Mouse (Mus musculus): ENCODE measurements at regions not wholly inside any gene's neighbourhood (a gene's known extent, or its start where the extent isn't known, plus 50 kb on each side); places are given as distances from the start of the nearest gene placed in this dataset.

- DNase-seq (ENCODE audit: low spot score), result no peak
- WGBS, result 64% methylated on average over 2 of the region's 2 CpGs
- no peaks in the 10 kb centered on the region for H3K4me1 ChIP-seq (replicated peaks)
- no peaks in the 10 kb centered on the region for H3K9me3 ChIP-seq
- H3K27ac ChIP-seq, result no peak overlapping the region
- no peaks in the 10 kb centered on the region for H3K27me3 ChIP-seq (ENCODE audit: insufficient read depth, poor library complexity, severe bottlenecking)
- H3K4me3 ChIP-seq, result no peak overlapping the region
- H3K36me3 ChIP-seq, result no peaks in the 10 kb centered on the region
These were observed 1561.2 kb upstream of the Zeb2 start for GRCm38 (mm10) chr2:46678366-46678765.

- peak; percentile 53 for DNase-seq (ENCODE audit: low spot score)
These were observed 1552.5 kb upstream of the Zeb2 start for GRCm38 (mm10) chr2:46669517-46670291.

GRCm38 (mm10) chr2:46666990-46667337 lies 1549.8 kb upstream of the Zeb2 start:
- H3K9me3 ChIP-seq, result no peaks in the 10 kb centered on the region
- H3K27me3 ChIP-seq (ENCODE audit: insufficient read depth, poor library complexity, severe bottlenecking), result no peaks in the 10 kb centered on the region
- 22% methylated on average over 3 of the region's 3 CpGs for WGBS
- no peak for DNase-seq (ENCODE audit: low spot score)
- H3K27ac ChIP-seq, result peak overlapping the region; percentile 66
- no peak overlapping the region for H3K4me3 ChIP-seq
- no peaks in the 10 kb centered on the region for H3K36me3 ChIP-seq
- peaks cover 45% of the 10 kb centered on the region for H3K4me1 ChIP-seq (replicated peaks)

More at GRCm38 (mm10) chr2:46669517-46670291, 1552.5 kb upstream of the Zeb2 start:
- Histone ChIP-seq H3K4me3 (no peak overlapping the region), H3K27me3 (ENCODE audit: insufficient read depth, poor library complexity, severe bottlenecking) (no peaks in the 10 kb centered on the region), H3K36me3 (no peaks in the 10 kb centered on the region), H3K9me3 (no peaks in the 10 kb centered on the region), H3K4me1 (replicated peaks) (peaks cover 40% of the 10 kb centered on the region), H3K27ac (peak overlapping the region; percentile 42; the same call in 1 of the 2 replicates)
- WGBS, result 32% methylated on average over 13 of the region's 13 CpGs

GRCm38 (mm10) chr2:46666084-46666989 lies 1549.1 kb upstream of the Zeb2 start:
- DNase-seq (ENCODE audit: low spot score), result peak; percentile 24
- Histone ChIP-seq H3K4me1 (replicated peaks) (peaks cover 45% of the 10 kb centered on the region), H3K27me3 (ENCODE audit: insufficient read depth, poor library complexity, severe bottlenecking) (no peaks in the 10 kb centered on the region), H3K36me3 (no peaks in the 10 kb centered on the region), H3K9me3 (no peaks in the 10 kb centered on the region), H3K4me3 (no peak overlapping the region), H3K27ac (peak overlapping the region; percentile 66)
- 30% methylated on average over 10 of the region's 10 CpGs for WGBS

GRCm38 (mm10) chr2:46661876-46662275 lies 1544.7 kb upstream of the Zeb2 start:
- Histone ChIP-seq H3K4me3 (no peak overlapping the region), H3K27ac (no peak overlapping the region), H3K9me3 (no peaks in the 10 kb centered on the region), H3K36me3 (no peaks in the 10 kb centered on the region), H3K27me3 (ENCODE audit: insufficient read depth, poor library complexity, severe bottlenecking) (no peaks in the 10 kb centered on the region), H3K4me1 (replicated peaks) (peaks cover 25% of the 10 kb centered on the region)
- WGBS, result 87% methylated on average over 3 of the region's 3 CpGs
- no peak for DNase-seq (ENCODE audit: low spot score)

GRCm38 (mm10) chr2:46660577-46660976 lies 1543.4 kb upstream of the Zeb2 start:
- H3K9me3 ChIP-seq, result no peaks in the 10 kb centered on the region
- H3K36me3 ChIP-seq, result no peaks in the 10 kb centered on the region
- H3K27me3 ChIP-seq (ENCODE audit: insufficient read depth, poor library complexity, severe bottlenecking), result no peaks in the 10 kb centered on the region
- DNase-seq (ENCODE audit: low spot score), result no peak
- H3K4me3 ChIP-seq, result no peak overlapping the region
- H3K4me1 ChIP-seq (replicated peaks), result peaks cover 12% of the 10 kb centered on the region
- no peak overlapping the region for H3K27ac ChIP-seq
- WGBS, result 89% methylated on average over 3 of the region's 3 CpGs

- H3K27ac ChIP-seq, result no peak overlapping the region
- no peaks in the 10 kb centered on the region for H3K9me3 ChIP-seq
- H3K4me1 ChIP-seq (replicated peaks), result no peaks in the 10 kb centered on the region
- WGBS, result 75% methylated on average over 1 of the region's 1 CpGs
- no peaks in the 10 kb centered on the region for H3K36me3 ChIP-seq
- H3K4me3 ChIP-seq, result no peak overlapping the region
- no peaks in the 10 kb centered on the region for H3K27me3 ChIP-seq (ENCODE audit: insufficient read depth, poor library complexity, severe bottlenecking)
- no peak for DNase-seq (ENCODE audit: low spot score)
These were observed 1538.1 kb upstream of the Zeb2 start for GRCm38 (mm10) chr2:46655289-46655688.

GRCm38 (mm10) chr2:46652616-46653015 lies 1535.4 kb upstream of the Zeb2 start:
- Histone ChIP-seq H3K27ac (no peak overlapping the region), H3K4me3 (no peak overlapping the region), H3K36me3 (no peaks in the 10 kb centered on the region), H3K4me1 (replicated peaks) (no peaks in the 10 kb centered on the region), H3K9me3 (no peaks in the 10 kb centered on the region; the same call in 1 of the 2 replicates), H3K27me3 (ENCODE audit: insufficient read depth, poor library complexity, severe bottlenecking) (no peaks in the 10 kb centered on the region)
- DNase-seq (ENCODE audit: low spot score), result no peak
- 94% methylated on average over 1 of the region's 1 CpGs for WGBS

- no peaks in the 10 kb centered on the region for H3K4me1 ChIP-seq (replicated peaks)
These were observed 1529.2 kb upstream of the Zeb2 start for GRCm38 (mm10) chr2:46646366-46646765.

GRCm38 (mm10) chr2:46609217-46609616 lies 1492.0 kb upstream of the Zeb2 start:
- no peak for DNase-seq (ENCODE audit: low spot score)
- no peaks in the 10 kb centered on the region for H3K4me1 ChIP-seq (replicated peaks)
- no peaks in the 10 kb centered on the region for H3K36me3 ChIP-seq
- H3K9me3 ChIP-seq, result peaks cover 4% of the 10 kb centered on the region; the same call in 1 of the 2 replicates
- WGBS, result 88% methylated on average over 2 of the region's 2 CpGs
- H3K27me3 ChIP-seq (ENCODE audit: insufficient read depth, poor library complexity, severe bottlenecking), result no peaks in the 10 kb centered on the region
- no peak overlapping the region for H3K4me3 ChIP-seq
- no peak overlapping the region for H3K27ac ChIP-seq

More at GRCm38 (mm10) chr2:46646366-46646765, 1529.2 kb upstream of the Zeb2 start:
- WGBS, result 86% methylated on average over 2 of the region's 2 CpGs
- Histone ChIP-seq H3K27me3 (ENCODE audit: insufficient read depth, poor library complexity, severe bottlenecking) (no peaks in the 10 kb centered on the region), H3K4me3 (no peak overlapping the region), H3K9me3 (no peaks in the 10 kb centered on the region; the same call in 1 of the 2 replicates), H3K27ac (no peak overlapping the region), H3K36me3 (no peaks in the 10 kb centered on the region)
- no peak for DNase-seq (ENCODE audit: low spot score)

GRCm38 (mm10) chr2:46581773-46582172 lies 1464.6 kb upstream of the Zeb2 start:
- no peak for DNase-seq (ENCODE audit: low spot score)
- no peaks in the 10 kb centered on the region for H3K9me3 ChIP-seq
- H3K36me3 ChIP-seq, result no peaks in the 10 kb centered on the region
- no peaks in the 10 kb centered on the region for H3K4me1 ChIP-seq (replicated peaks)
- H3K27ac ChIP-seq, result no peak overlapping the region
- 78% methylated on average over 2 of the region's 2 CpGs for WGBS
- H3K4me3 ChIP-seq, result no peak overlapping the region
- no peaks in the 10 kb centered on the region for H3K27me3 ChIP-seq (ENCODE audit: insufficient read depth, poor library complexity, severe bottlenecking)

- Histone ChIP-seq H3K36me3 (no peaks in the 10 kb centered on the region), H3K27ac (no peak overlapping the region), H3K27me3 (ENCODE audit: insufficient read depth, poor library complexity, severe bottlenecking) (no peaks in the 10 kb centered on the region), H3K4me1 (replicated peaks) (no peaks in the 10 kb centered on the region), H3K9me3 (no peaks in the 10 kb centered on the region), H3K4me3 (no peak overlapping the region)
- no peak for DNase-seq (ENCODE audit: low spot score)
- WGBS, result 93% methylated on average over 2 of the region's 2 CpGs
These were observed 1453.2 kb upstream of the Zeb2 start for GRCm38 (mm10) chr2:46570416-46570815.

- no peak overlapping the region for H3K27ac ChIP-seq
- no peaks in the 10 kb centered on the region for H3K27me3 ChIP-seq (ENCODE audit: insufficient read depth, poor library complexity, severe bottlenecking)
- H3K9me3 ChIP-seq, result no peaks in the 10 kb centered on the region
- no peak overlapping the region for H3K4me3 ChIP-seq
- no peaks in the 10 kb centered on the region for H3K4me1 ChIP-seq (replicated peaks)
- no peak for DNase-seq (ENCODE audit: low spot score)
- H3K36me3 ChIP-seq, result no peaks in the 10 kb centered on the region
- WGBS, result 75% methylated on average over 1 of the region's 1 CpGs
These were observed 1416.2 kb upstream of the Zeb2 start for GRCm38 (mm10) chr2:46533395-46533794.

Data from hindbrain, embryonic 10.5 days (tissue).